Mouse (Mus musculus): ENCODE results near the gene 1700113H08Rik. TPM values are rescaled to one million over a fixed set of nuclear protein-coding genes. Genes with fewer than 3 reads are reported as not detected.

Gene 1700113H08Rik
- not detected for polyA plus RNA-seq (2012; fragmentation: generic; extraction: Trizol)

- Histone ChIP-seq H3K27me3 (ENCODE audit: control insufficient read depth, insufficient read depth, insufficient read length) (peaks cover 4% of the 10 kb centered on the region), H3ac (ENCODE audit: control insufficient read depth, insufficient read length) (no peak within 1 kb of the TSS), H3K4me2 (ENCODE audit: low read depth) (peak within 1 kb of the TSS; percentile 6), H3K79me2 (ENCODE audit: control insufficient read depth, insufficient read depth) (no peaks in the 10 kb centered on the region), H3K36me3 (ENCODE audit: control insufficient read depth, insufficient read depth) (no peaks in the 10 kb centered on the region), H3K4me3 (no peak within 1 kb of the TSS)
- no peak for TF ChIP-seq POLR2AphosphoS2 (IDR thresholded peaks at IDR 0.05; ENCODE audit: insufficient read length, low read depth)
- no peak for TF ChIP-seq TCF12 (IDR thresholded peaks at IDR 0.05; ENCODE audit: insufficient read depth, poor library complexity, severe bottlenecking)
Observed at GRCm38 (mm10) chr10:87057500-87058250, at the start of gene 1700113H08Rik. Gene 1700113H08Rik (plus strand): TSS chr10:87058045.

- Histone ChIP-seq H3ac (ENCODE audit: control insufficient read depth, insufficient read length) (no peak overlapping the region), H3K27me3 (ENCODE audit: control insufficient read depth, insufficient read depth, insufficient read length) (no peaks in the 10 kb centered on the region), H3K79me2 (ENCODE audit: control insufficient read depth, insufficient read depth) (no peaks in the 10 kb centered on the region), H3K36me3 (ENCODE audit: control insufficient read depth, insufficient read depth) (no peaks in the 10 kb centered on the region), H3K4me3 (no peak overlapping the region), H3K4me2 (ENCODE audit: low read depth) (no peak overlapping the region)
- TF ChIP-seq POLR2A (IDR thresholded peaks at IDR 0.05; ENCODE audit: insufficient read length, low read depth) (no peak), E2F4 (IDR thresholded peaks at IDR 0.05; ENCODE audit: insufficient read depth) (no peak), USF1 (IDR thresholded peaks at IDR 0.05; ENCODE audit: low read depth) (no peak), REST (IDR thresholded peaks at IDR 0.05; ENCODE audit: insufficient read depth, insufficient read length) (no peak), MYOG (IDR thresholded peaks at IDR 0.05; ENCODE audit: control insufficient read depth in 1 of 3, insufficient read depth in 1 of 3, insufficient read length in 2 of 3, low read depth in 2 of 3) (no peak), TCF3 (IDR thresholded peaks at IDR 0.05; ENCODE audit: insufficient read length, low read depth) (no peak), MAX (IDR thresholded peaks at IDR 0.05; ENCODE audit: low read depth) (no peak), TCF12 (IDR thresholded peaks at IDR 0.05; ENCODE audit: insufficient read depth, poor library complexity, severe bottlenecking) (no peak), MYOD1 (IDR thresholded peaks at IDR 0.05; ENCODE audit: control insufficient read depth in 1 of 3, insufficient read length in 2 of 3, low read depth in 2 of 3) (no peak), CEBPB (IDR thresholded peaks at IDR 0.05; ENCODE audit: insufficient read depth, poor library complexity, severe bottlenecking) (no peak), POLR2AphosphoS2 (IDR thresholded peaks at IDR 0.05; ENCODE audit: insufficient read length, low read depth) (no peak)
Observed at GRCm38 (mm10) chr10:87008215-87008499, 49.7 kb upstream of the 1700113H08Rik start.

- TF ChIP-seq E2F4 (IDR thresholded peaks at IDR 0.05; ENCODE audit: insufficient read depth) (no peak), POLR2AphosphoS2 (IDR thresholded peaks at IDR 0.05; ENCODE audit: insufficient read length, low read depth) (no peak), SRF (IDR thresholded peaks at IDR 0.05; ENCODE audit: control insufficient read depth, insufficient read length, low read depth) (no peak), MAX (IDR thresholded peaks at IDR 0.05; ENCODE audit: low read depth) (no peak), POLR2A (IDR thresholded peaks at IDR 0.05; ENCODE audit: insufficient read length, low read depth) (no peak), USF1 (IDR thresholded peaks at IDR 0.05; ENCODE audit: low read depth) (no peak), TCF3 (IDR thresholded peaks at IDR 0.05; ENCODE audit: insufficient read length, low read depth) (no peak), REST (IDR thresholded peaks at IDR 0.05; ENCODE audit: insufficient read depth, insufficient read length) (no peak), TCF12 (IDR thresholded peaks at IDR 0.05; ENCODE audit: insufficient read depth, poor library complexity, severe bottlenecking) (no peak), MYOD1 (IDR thresholded peaks at IDR 0.05; ENCODE audit: control insufficient read depth in 1 of 3, insufficient read length in 2 of 3, low read depth in 2 of 3) (no peak), CEBPB (IDR thresholded peaks at IDR 0.05; ENCODE audit: insufficient read depth, poor library complexity, severe bottlenecking) (no peak), MYOG (IDR thresholded peaks at IDR 0.05; ENCODE audit: control insufficient read depth in 1 of 3, insufficient read depth in 1 of 3, insufficient read length in 2 of 3, low read depth in 2 of 3) (no peak)
- Histone ChIP-seq H3K4me2 (ENCODE audit: low read depth) (no peak overlapping the region), H3K36me3 (ENCODE audit: control insufficient read depth, insufficient read depth) (no peaks in the 10 kb centered on the region), H3K27me3 (ENCODE audit: control insufficient read depth, insufficient read depth, insufficient read length) (no peaks in the 10 kb centered on the region), H3K4me3 (no peak overlapping the region), H3ac (ENCODE audit: control insufficient read depth, insufficient read length) (no peak overlapping the region), H3K79me2 (ENCODE audit: control insufficient read depth, insufficient read depth) (no peaks in the 10 kb centered on the region)
Observed at GRCm38 (mm10) chr10:87012087-87012486, 45.8 kb upstream of the 1700113H08Rik start.

GRCm38 (mm10) chr10:87014391-87014965 is 43.4 kb upstream of the 1700113H08Rik start:
- no peak overlapping the region for H3ac ChIP-seq (ENCODE audit: control insufficient read depth, insufficient read length)
- no peaks in the 10 kb centered on the region for H3K36me3 ChIP-seq (ENCODE audit: control insufficient read depth, insufficient read depth)
- no peaks in the 10 kb centered on the region for H3K79me2 ChIP-seq (ENCODE audit: control insufficient read depth, insufficient read depth)
- TF ChIP-seq MYOD1 (IDR thresholded peaks at IDR 0.05; ENCODE audit: control insufficient read depth in 1 of 3, insufficient read length in 2 of 3, low read depth in 2 of 3) (peak in 2 of 3 experiments; percentile 4 to 55), REST (IDR thresholded peaks at IDR 0.05; ENCODE audit: insufficient read depth, insufficient read length) (no peak)
- H3K27me3 ChIP-seq (ENCODE audit: control insufficient read depth, insufficient read depth, insufficient read length): no peaks in the 10 kb centered on the region
- H3K4me2 ChIP-seq (ENCODE audit: low read depth): no peak overlapping the region
- H3K4me3 ChIP-seq: no peak overlapping the region

- no peak overlapping the region for H3ac ChIP-seq (ENCODE audit: control insufficient read depth, insufficient read length)
- H3K4me2 ChIP-seq (ENCODE audit: low read depth): peak overlapping the region; percentile 67
- H3K79me2 ChIP-seq (ENCODE audit: control insufficient read depth, insufficient read depth): no peaks in the 10 kb centered on the region
- H3K4me3 ChIP-seq: no peak overlapping the region
- H3K27me3 ChIP-seq (ENCODE audit: control insufficient read depth, insufficient read depth, insufficient read length): no peaks in the 10 kb centered on the region
- TF ChIP-seq MYOG (IDR thresholded peaks at IDR 0.05; ENCODE audit: control insufficient read depth in 1 of 3, insufficient read depth in 1 of 3, insufficient read length in 2 of 3, low read depth in 2 of 3): no peak
- TF ChIP-seq USF1 (IDR thresholded peaks at IDR 0.05; ENCODE audit: low read depth): no peak
- TF ChIP-seq SRF (IDR thresholded peaks at IDR 0.05; ENCODE audit: control insufficient read depth, insufficient read length, low read depth): no peak
- no peak for TF ChIP-seq CEBPB (IDR thresholded peaks at IDR 0.05; ENCODE audit: insufficient read depth, poor library complexity, severe bottlenecking)
- H3K36me3 ChIP-seq (ENCODE audit: control insufficient read depth, insufficient read depth): no peaks in the 10 kb centered on the region
Observed at GRCm38 (mm10) chr10:87015403-87015802, 42.4 kb upstream of the 1700113H08Rik start.
